Mouse (Mus musculus) midbrain, postnatal 0 days (tissue): ENCODE measurements around the gene Ext2. TPM values are rescaled to one million over a fixed set of nuclear protein-coding genes. Genes with fewer than 3 reads are reported as not detected.

Experiments
- ATAC-seq: fragments of 200-750 bp; cut with Nextera tagmentation; 2 replicates; pipeline ENCODE4 v1.8.0; 2017; ENCODE audit warnings: moderate number of reproducible peaks, mild to moderate bottlenecking, moderate TSS enrichment, moderate library complexity; ENCODE audit not compliant: low FRiP score
- DNase-seq: peaks from one replicate; pipeline ENCODE4 v3.0.0-alpha.2; 2015; ENCODE audit warnings: low spot score
- H3K27ac ChIP-seq: fragments of 300-500 bp; sonication (generic); 2 replicates; pipeline ENCODE4 v1.5.1; 2014; ENCODE audit warnings: low read depth, mild to moderate bottlenecking, low read length, mixed read lengths
- H3K27me3 ChIP-seq: fragments of 300-500 bp; sonication (generic); 2 replicates; pipeline ENCODE4 v1.6.1; 2014; ENCODE audit warnings: low read length, control low read depth, mixed read lengths; ENCODE audit not compliant: insufficient read depth
- H3K36me3 ChIP-seq: fragments of 300-500 bp; sonication (generic); 2 replicates; pipeline ENCODE4 v1.6.1; 2014; ENCODE audit warnings: low read length, control low read depth, mixed read lengths; ENCODE audit not compliant: insufficient read depth
- H3K4me1 ChIP-seq: fragments of 300-500 bp; sonication (generic); 2 replicates; pipeline ENCODE4 v1.6.1; 2014; ENCODE audit warnings: mild to moderate bottlenecking, control low read depth, antibody characterized with exemption, low read length, mixed read lengths; ENCODE audit not compliant: insufficient read depth
- H3K4me2 ChIP-seq: fragments of 300-500 bp; sonication (generic); 2 replicates; pipeline ENCODE4 v1.6.1; 2014; ENCODE audit warnings: low read depth, mild to moderate bottlenecking, low read length, mixed read lengths; ENCODE audit not compliant: poor library complexity, severe bottlenecking
- H3K4me3 ChIP-seq: fragments of 300-500 bp; sonication (generic); 2 replicates; pipeline ENCODE4 v1.5.1; 2014; ENCODE audit warnings: low read depth, mild to moderate bottlenecking, low read length, moderate library complexity
- H3K9ac ChIP-seq: fragments of 300-500 bp; sonication (generic); replicated peaks from 2 replicates; pipeline ENCODE4 v1.6.1; 2014; ENCODE audit warnings: mild to moderate bottlenecking, low read length, moderate library complexity, mixed read lengths; ENCODE audit not compliant: poor library complexity, severe bottlenecking
- H3K9me3 ChIP-seq: fragments of 300-500 bp; sonication (generic); 2 replicates; pipeline ENCODE4 v1.6.1; 2016; ENCODE audit warnings: low read length, control low read depth
- CTCF ChIP-seq: IDR thresholded peaks from 2 replicates; pipeline ENCODE4 v1.5.1; 2016; ENCODE audit warnings: antibody characterized with exemption, mild to moderate bottlenecking
- WGBS: fragments of 180-500 bp; shearing (Covaris S2); extraction: QIAGEN DNeasy Blood & Tissue Kit; methylation state at CpG from one replicate; pipeline ENCODE4 v1.1.7; 2014; 5-methylcytosine and 5-hydroxymethylcytosine counted together
- polyA plus RNA-seq: library from polyadenylated mRNA; unstranded; fragments of >200 nt; fragmentation: Nextera tagmentation; extraction: Ambion mirVana; gene quantifications from 2 replicates; pipeline ENCODE4 v1.2.1, GENCODE M21; 2015
- total RNA-seq: library from RNA; depleted of rRNA; stranded (reverse); fragments of >200 nt; gene quantifications from 2 replicates; pipeline ENCODE4 v1.2.3, GENCODE M21; 2014

Ext2 gene
- total and polyA plus RNA-seq, 2 experiments from 2014 or later: 42.7 to 74.1 TPM

- H3K27me3 ChIP-seq: no peaks in the 10 kb centered on the region
- H3K27ac ChIP-seq: no peak overlapping the region
- peaks cover 10% of the 10 kb centered on the region for H3K36me3 ChIP-seq
- ATAC-seq (no peak), DNase-seq (no peak)
- H3K4me3 ChIP-seq: no peak overlapping the region
- TF ChIP-seq CTCF: no peak
- H3K9me3 ChIP-seq: no peaks in the 10 kb centered on the region
- no peak overlapping the region for H3K9ac ChIP-seq
- WGBS: 96% methylated on average over 4 of the region's 4 CpGs
- H3K4me1 ChIP-seq: no peaks in the 10 kb centered on the region
- H3K4me2 ChIP-seq: no peak overlapping the region
These were observed 16.6 kb upstream of the Ext2 start for GRCm38 (mm10) chr2:93838931-93839330.

- no peak for TF ChIP-seq CTCF
- H3K9me3 ChIP-seq: no peaks in the 10 kb centered on the region
- H3K27me3 ChIP-seq: no peaks in the 10 kb centered on the region
- ATAC-seq: no peak
- H3K4me1 ChIP-seq: no peaks in the 10 kb centered on the region
- 77% methylated on average over 13 of the region's 13 CpGs for WGBS
- peaks cover 10% of the 10 kb centered on the region for H3K36me3 ChIP-seq
- no peak overlapping the region for H3K4me3 ChIP-seq
- no peak overlapping the region for H3K27ac ChIP-seq
- H3K4me2 ChIP-seq: no peak overlapping the region
- DNase-seq: no peak
- no peak overlapping the region for H3K9ac ChIP-seq
These were observed 13.9 kb upstream of the Ext2 start for GRCm38 (mm10) chr2:93836232-93836785.

DNA sequence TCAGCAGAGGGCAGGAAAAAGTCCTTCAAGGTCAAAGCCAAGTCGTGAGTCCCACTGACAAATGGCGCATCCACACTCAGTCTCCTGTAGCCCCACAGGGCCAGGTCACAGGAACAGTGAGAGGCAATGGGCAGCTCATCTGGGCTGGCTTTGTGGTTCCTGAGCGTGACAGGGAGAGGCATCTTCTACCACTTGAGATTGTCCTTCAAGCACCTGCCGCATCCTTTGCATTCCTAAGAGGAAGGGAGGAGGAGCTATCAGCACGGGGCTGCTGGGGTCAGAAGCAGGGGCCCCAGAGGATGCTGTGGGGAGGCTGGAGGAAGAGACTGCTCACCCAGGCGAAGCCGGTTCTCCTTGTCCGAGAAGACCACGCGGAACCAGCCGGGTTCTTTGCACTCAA lies 13.2 kb upstream of the Ext2 start:
- H3K27ac ChIP-seq: peak overlapping the region; percentile 12; the same call in 1 of the 2 replicates

GRCm38 (mm10) chr2:93823519-93823918 lies 1.2 kb upstream of the Ext2 start:
- no peak overlapping the region for H3K4me3 ChIP-seq
- TF ChIP-seq CTCF: peak; percentile 98
- H3K27me3 ChIP-seq: no peaks in the 10 kb centered on the region
- H3K9ac ChIP-seq: no peak overlapping the region
- H3K36me3 ChIP-seq: 0 out of 2 replicates have a peak, but pooled peaks cover 10% of the 10 kb centered on the region
- DNase-seq (peak; percentile 96), ATAC-seq (no peak; the same call in 1 of the 2 replicates)
- peaks cover 7% of the 10 kb centered on the region; the same call in 1 of the 2 replicates for H3K4me1 ChIP-seq
- H3K4me2 ChIP-seq: no peak overlapping the region
- H3K27ac ChIP-seq: no peak overlapping the region
- WGBS: 20% methylated on average over 8 of the region's 8 CpGs
- H3K9me3 ChIP-seq: no peaks in the 10 kb centered on the region

More for the DNA sequence above, 13.2 kb upstream of the Ext2 start:
- 89% methylated on average over 11 of the region's 11 CpGs for WGBS
- H3K4me2 ChIP-seq: no peak overlapping the region
- DNase-seq (no peak), ATAC-seq (no peak)
- H3K4me3 ChIP-seq: no peak overlapping the region
- no peak overlapping the region for H3K9ac ChIP-seq
- peaks cover 7% of the 10 kb centered on the region; the same call in 1 of the 2 replicates for H3K36me3 ChIP-seq
- no peaks in the 10 kb centered on the region for H3K9me3 ChIP-seq
- H3K27me3 ChIP-seq: no peaks in the 10 kb centered on the region
- no peaks in the 10 kb centered on the region for H3K4me1 ChIP-seq
- no peak for TF ChIP-seq CTCF

DNA sequence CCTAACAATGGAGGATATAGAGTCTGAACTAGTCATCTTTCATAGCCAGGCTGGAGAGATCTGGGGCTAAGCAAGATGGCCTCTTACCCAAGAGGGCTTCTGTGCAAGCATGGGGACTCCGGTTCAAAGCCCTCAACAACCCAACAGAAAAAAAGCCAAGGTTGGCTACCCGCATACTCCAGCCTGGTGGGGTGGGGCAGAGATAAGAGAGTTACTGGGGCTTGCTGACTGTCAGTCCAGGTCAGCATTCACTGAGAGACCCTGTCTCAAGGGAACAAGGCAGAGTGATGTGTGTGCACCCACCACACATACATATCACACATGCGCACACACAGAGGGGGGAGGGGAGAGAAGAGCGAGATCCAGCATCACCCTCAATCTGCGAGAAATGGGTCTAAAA lies 4.6 kb downstream of the Ext2 start:
- WGBS: 94% methylated on average over 5 of the region's 5 CpGs
- Histone ChIP-seq H3K4me2 (no peak overlapping the region), H3K9me3 (no peaks in the 10 kb centered on the region), H3K9ac (no peak overlapping the region), H3K27me3 (no peaks in the 10 kb centered on the region), H3K4me1 (peaks cover 7% of the 10 kb centered on the region; the same call in 1 of the 2 replicates), H3K4me3 (no peak overlapping the region), H3K36me3 (peaks cover 19% of the 10 kb centered on the region; the same call in 1 of the 2 replicates), H3K27ac (no peak overlapping the region)
- no peak for TF ChIP-seq CTCF
- ATAC-seq (no peak), DNase-seq (no peak)

- no peaks in the 10 kb centered on the region for H3K27me3 ChIP-seq
- TF ChIP-seq CTCF: no peak
- peaks cover 33% of the 10 kb centered on the region for H3K36me3 ChIP-seq
- H3K27ac ChIP-seq: no peak overlapping the region
- WGBS: 95% methylated on average over 22 of the region's 22 CpGs
- DNase-seq (no peak), ATAC-seq (no peak)
- H3K4me3 ChIP-seq: no peak overlapping the region
- H3K9me3 ChIP-seq: no peaks in the 10 kb centered on the region
- no peak overlapping the region for H3K4me2 ChIP-seq
- H3K4me1 ChIP-seq: no peaks in the 10 kb centered on the region
- no peak overlapping the region for H3K9ac ChIP-seq
These were observed 9.0 kb downstream of the Ext2 start for GRCm38 (mm10) chr2:93813343-93813742.
